Mouse (Mus musculus) layer of hippocampus, postnatal 36 days (tissue): ENCODE measurements around the gene Gm20708. TPM values are rescaled to one million over a fixed set of nuclear protein-coding genes. Genes with fewer than 3 reads are reported as not detected.
"Not testable (repeated sequence)": the region's sequence is repeated elsewhere in the genome, so short reads cannot be mapped to it uniquely, and the experiment has no call there.

Experiments
- DNase-seq, 2 experiments: peaks; one replicate each; pipeline ENCODE4 v3.0.0; 2022
- total RNA-seq, 2 experiments: library from RNA; stranded (reverse); gene quantifications; 2 replicates each; pipeline ENCODE4 v1.2.3; 2021

Gene Gm20708
- total RNA-seq, 2 experiments from 2014 or later = 1.5 to 1.7 TPM

DNA sequence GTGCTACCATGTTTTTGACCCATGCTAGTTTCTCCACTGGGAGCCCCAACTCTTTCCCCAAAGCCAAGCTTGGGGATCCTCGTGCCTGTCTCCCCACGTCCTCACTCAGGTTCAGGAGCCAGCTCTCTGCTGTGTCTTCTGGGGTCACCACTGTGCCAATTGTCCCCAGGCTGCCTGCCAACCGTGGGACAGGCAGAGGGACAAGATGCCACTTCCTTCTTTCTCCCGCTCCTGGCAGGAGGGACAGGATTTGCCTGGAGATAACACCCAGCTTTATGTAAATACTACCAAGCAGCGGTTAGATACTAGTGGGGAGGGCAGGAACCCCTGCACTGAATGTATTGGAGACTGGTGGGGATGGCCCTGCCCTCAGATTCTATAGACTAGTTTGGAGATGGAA, 4.4 kb downstream of the Gm20708 start:
- DNase-seq = no peak

DNA sequence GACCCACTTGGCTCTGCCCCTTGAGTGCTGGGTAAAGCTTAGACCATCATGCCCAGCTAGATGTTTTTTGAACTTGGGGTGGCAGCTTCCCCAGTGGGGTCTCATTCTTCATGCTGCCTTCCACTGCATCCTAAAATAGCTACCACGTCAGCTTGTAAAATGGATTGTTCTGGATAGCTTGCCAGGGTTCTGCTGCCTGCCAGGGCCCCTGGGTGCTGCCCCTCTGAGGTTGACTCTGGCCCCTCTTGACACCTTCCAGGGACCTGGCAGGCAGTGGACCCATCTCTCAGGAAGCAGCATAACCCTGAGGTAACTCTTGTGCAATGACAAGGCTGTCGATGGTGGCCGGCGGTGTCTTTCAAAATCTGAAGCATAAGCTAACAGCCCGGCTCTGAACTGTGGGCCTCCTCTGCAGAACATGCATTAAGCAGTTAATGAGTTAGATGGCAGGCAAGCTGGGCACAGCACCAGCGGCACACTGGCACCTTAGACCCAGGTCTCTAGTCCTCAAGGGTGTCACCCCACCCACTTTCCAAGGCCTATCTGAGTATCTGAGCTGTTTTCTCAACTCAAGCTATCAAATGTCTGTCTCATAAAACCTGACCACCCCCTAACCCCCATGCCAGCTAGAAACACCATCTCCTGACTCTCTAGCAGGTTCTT, 5.4 kb downstream of the Gm20708 start:
- DNase-seq = no peak

DNA sequence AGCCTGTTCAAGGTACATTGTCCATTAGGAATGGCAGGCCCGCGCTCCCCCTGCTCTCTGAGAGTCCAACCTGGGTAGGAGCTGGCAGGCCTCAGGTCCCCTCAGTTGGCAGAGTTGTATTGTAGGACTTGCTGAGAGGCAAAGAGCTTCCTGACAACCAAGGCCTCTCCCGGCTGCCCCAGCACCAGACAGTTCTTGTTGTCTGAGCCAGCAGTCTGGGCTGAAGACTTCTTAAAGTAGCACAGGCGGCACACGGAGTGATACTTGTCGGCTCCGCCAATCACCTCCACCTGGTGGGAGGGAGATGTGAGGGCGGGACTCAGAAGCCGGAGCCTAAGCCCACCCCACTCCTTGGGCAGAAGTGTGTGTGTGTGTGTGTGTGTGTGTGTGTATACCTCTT, 6.4 kb downstream of the Gm20708 start:
- not testable (repeated sequence) for DNase-seq

DNA sequence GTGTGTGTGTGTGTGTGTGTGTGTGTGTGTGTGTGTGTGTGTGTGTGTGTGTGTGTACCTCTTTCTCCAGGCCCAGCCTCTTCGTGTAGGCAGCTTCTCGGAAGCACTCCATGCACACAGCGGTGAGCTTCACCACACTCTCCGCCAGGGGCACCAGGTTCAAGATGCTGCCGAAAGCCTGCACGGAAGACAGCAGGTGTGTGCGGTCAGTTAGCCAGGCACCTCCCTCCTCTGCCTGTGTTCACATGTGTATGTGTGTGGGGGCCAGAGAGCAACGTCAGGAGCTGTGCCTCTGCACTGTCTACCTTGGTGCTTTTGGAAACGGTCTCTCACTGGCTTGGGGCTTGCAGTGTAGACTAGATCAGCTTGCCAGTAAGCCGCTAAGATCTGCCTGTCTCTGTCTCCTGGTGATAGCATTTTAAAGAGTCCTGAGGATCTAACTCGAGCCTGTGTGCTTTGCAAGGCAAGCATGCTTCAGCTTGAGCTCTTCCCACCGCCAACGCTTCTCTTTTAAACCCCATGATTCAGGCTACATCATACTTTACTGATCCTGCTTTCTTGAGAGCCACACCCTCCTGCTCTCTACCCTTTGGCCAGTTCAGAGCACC, 7.0 kb downstream of the Gm20708 start:
- DNase-seq = no peak

DNA sequence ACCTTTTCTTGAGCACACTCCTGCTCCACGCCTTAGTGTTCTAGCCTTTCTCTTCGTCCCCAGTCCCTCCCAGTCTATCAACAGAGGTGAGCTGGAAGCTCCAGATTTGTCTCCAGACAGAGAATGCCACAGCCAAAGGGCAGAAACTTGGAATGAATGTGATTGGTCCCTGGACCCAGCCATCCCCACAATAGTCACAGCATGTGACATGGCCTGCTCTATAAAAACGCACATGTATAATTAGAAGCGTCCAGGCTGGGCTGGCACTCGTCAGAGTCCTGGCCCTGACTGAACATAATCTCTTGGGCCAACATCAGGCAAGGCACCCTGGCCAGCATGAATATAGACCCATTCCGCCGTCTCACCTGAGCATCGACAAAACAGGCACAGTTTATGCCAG, 9.6 kb downstream of the Gm20708 start:
- DNase-seq = no peak

- DNase-seq = no peak
Observed at GRCm38 (mm10) chr11:117820173-117820572, 10.7 kb downstream of the Gm20708 start.

DNA sequence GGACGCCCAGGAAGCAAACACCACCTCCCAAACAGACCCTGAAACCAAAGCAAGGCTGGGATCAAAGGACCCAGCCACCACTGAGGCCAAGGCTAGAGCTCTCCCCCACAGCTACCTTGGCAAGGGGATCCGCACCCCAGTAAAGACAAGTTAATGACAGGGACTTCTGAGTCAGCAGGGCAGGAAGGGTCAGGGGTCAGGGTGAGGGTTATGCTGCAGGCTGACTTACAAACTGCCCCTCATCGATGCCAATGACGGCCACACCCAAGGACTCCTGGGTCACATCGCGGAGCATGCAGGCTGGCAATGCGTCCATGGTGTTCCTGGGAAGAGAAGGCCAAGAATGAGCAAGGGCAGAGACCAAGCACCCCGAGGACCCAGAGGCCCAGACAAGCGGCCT, 12.4 kb downstream of the Gm20708 start:
- DNase-seq = no peak

DNA sequence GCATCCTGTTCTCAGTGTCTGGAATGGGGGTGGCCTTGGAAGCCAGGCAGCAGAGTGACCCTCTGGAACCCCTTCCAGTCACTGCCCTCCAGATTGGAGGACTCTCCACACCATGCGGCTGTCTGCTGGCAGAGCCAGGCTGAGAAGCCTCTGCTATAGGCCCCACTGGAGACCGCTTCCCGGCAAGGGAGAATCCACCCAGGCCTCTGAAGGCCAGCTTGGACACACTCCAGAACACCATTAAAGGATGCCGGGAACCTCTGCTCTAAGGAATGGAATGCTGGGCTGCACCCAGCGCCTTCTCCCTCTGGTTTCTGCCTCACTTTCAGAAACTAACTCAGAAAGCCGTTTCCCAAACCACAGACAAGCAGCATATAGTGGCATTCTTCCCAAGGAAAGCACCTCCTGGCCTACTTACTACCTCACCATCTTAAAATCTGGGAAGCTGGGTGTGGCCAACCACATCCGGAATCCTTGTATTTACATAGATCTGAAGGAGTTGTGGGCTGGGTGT, 13.3 kb downstream of the Gm20708 start:
- no peak for DNase-seq

GRCm38 (mm10) chr11:117823411-117823810, 13.9 kb downstream of the Gm20708 start:
- no peak for DNase-seq

GRCm38 (mm10) chr11:117824060-117824969, 14.8 kb downstream of the Gm20708 start:
- peak; percentile 77 to 78 for DNase-seq

- peak in 1 of 2 experiments; percentile 27 for DNase-seq
Observed at GRCm38 (mm10) chr11:117825333-117826101, 16.0 kb downstream of the Gm20708 start, which contains the start of the genes Afmid and Tk1. Gene Afmid (plus strand): TSS chr11:117825924. Gene Tk1 (minus strand): TSS chr11:117826092.

GRCm38 (mm10) chr11:117826164-117826563, 16.7 kb downstream of the Gm20708 start:
- DNase-seq = no peak

DNA sequence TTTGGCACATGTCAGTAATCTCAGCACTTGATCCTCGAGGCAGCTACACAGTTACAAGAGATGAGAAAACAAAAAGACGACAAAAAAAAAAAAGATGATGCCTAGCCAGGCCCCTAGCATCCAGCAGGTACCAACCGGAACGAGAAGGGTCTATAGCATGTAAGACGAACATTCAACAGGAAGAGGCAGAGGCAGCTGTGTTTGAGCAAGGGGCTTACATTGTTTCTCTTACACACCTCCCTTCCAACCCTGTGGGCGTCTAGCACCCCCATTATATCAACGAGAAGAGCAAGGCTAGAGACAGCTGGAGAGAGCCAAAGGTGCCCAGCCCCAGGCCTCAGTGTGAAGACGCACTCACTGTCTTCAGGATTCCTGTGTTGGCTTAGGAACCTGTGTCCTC, 17.4 kb downstream of the Gm20708 start:
- DNase-seq = no peak

- DNase-seq = no peak
Observed at GRCm38 (mm10) chr11:117827386-117827785, 17.9 kb downstream of the Gm20708 start.

- no peak for DNase-seq
Observed at GRCm38 (mm10) chr11:117828149-117828887, 18.9 kb downstream of the Gm20708 start.

GRCm38 (mm10) chr11:117828888-117829604, 19.6 kb downstream of the Gm20708 start:
- no peak for DNase-seq

DNA sequence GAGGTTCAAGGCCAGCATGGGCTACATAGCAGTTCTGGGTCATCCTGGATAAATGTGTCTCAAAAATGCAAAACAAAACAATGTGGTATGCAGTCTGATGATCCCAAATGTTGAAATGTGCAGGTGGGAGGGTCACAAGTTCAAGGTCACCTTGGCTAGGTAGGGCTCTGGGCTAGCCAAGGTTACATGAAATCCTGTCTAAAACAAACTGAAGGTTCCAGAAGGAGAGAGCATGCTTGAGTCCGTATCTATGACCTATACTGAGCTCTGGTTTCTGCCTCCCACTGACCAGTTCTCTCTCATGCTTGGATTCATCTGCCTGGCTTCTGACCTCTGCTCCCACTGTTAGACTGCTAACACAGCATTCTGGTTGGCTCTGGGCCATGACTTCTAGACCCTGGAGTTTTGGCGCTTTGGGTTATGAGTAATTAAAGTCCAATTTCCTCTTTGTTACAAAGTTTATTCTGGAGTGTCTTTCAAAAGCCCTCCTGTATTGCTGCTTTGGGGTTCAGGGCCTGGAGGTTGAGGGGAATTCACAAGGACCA, 20.3 kb downstream of the Gm20708 start:
- DNase-seq = no peak

DNA sequence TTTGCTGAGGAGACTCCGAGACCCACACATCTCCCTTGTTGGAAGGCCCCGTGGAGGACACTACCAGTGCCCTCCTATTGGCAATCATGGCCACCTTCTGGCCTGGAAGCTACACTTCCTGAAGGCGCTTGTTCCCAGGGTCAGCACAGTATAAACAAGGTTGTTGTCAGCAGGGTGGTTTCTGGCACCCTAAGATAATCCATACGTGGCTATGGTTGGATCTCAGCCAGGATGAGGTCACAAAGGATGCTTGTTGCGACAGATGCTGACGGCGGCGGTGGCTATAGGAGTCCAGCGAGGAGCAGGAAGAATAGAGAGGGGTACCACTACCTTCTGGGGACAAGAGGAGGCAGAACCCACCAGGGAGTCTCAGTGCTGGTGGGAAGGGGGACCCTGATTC, 20.9 kb downstream of the Gm20708 start:
- DNase-seq = no peak

GRCm38 (mm10) chr11:117832086-117832969, 22.9 kb downstream of the Gm20708 start:
- DNase-seq = peak; percentile 51 to 62
